Mouse (Mus musculus): ENCODE data around the gene Gm49395. TPM values are rescaled to one million over a fixed set of nuclear protein-coding genes. Genes with fewer than 3 reads are reported as not detected.

The Gm49395 gene
- total RNA-seq, 1 experiment from 2014 or later = 3.0 TPM

DNA sequence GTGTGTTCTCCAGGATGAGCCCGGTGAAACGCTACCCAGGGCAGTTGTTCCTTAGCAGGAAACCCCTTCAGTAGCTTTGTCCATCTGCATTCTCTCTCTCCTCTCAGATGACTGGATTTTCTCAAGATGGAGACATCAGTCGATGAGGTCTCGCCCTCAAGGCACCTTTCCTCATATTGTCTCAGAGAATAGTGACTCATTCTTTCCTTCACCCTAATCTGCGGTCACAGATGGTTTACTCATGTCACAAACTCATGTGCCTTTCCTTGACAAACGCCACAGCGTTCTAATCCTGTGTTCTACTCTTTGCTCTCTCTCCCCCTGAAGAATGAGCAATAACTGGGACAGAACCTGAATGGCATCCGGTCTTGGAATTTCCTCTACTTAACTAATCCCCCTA, 5.7 kb upstream of the Gm49395 start:
- ATAC-seq (replicated peaks in 1 of 2; ENCODE audit: insufficient read depth in 1 of 2, low FRiP score in 2 of 2, low TSS enrichment in 1 of 2, low read depth in 1 of 2, poor library complexity in 2 of 2, severe bottlenecking in 2 of 2) = no peak

DNA sequence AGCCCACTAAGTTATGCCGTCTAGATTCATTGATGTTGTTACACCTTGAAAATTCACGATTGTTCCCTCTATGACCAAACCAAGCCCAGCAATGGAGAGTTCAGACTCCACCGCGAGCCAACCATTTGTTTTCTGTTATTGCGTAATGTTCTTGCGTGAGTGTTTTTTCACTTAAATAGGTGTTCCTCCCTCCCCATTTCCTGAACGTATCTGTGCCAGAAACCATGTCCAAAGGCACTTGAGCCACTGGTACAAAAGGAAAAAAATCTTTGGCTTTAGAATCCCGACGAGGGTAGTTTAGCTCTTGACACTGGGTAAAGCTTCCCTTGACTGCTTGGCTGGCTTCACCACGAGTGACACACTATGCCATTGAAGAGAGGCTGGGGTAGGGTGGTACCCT, 4.5 kb upstream of the Gm49395 start:
- no peak for ATAC-seq (replicated peaks in 1 of 2; ENCODE audit: insufficient read depth in 1 of 2, low FRiP score in 2 of 2, low TSS enrichment in 1 of 2, low read depth in 1 of 2, poor library complexity in 2 of 2, severe bottlenecking in 2 of 2)

DNA sequence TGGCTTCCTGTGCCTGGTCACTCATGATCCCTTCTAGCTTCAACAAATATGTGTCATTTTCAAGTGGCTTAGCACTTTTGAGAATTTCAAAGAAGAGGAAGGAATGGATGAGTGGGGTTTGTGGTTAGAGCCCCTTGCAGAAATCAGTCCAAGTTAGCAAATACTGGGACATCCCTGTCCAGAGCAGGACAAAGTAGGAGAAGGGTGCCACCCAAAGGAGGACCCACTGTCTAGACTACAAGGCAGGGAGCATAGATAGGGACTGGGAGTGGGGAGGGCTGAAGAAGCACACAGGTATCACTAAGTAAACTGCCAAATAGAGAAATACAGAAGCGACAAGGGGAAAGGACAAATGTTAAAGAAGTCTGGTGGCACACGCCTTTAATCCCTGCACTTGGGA, 1.0 kb upstream of the Gm49395 start:
- no peak for ATAC-seq (replicated peaks in 1 of 2; ENCODE audit: insufficient read depth in 1 of 2, low FRiP score in 2 of 2, low TSS enrichment in 1 of 2, low read depth in 1 of 2, poor library complexity in 2 of 2, severe bottlenecking in 2 of 2)

DNA sequence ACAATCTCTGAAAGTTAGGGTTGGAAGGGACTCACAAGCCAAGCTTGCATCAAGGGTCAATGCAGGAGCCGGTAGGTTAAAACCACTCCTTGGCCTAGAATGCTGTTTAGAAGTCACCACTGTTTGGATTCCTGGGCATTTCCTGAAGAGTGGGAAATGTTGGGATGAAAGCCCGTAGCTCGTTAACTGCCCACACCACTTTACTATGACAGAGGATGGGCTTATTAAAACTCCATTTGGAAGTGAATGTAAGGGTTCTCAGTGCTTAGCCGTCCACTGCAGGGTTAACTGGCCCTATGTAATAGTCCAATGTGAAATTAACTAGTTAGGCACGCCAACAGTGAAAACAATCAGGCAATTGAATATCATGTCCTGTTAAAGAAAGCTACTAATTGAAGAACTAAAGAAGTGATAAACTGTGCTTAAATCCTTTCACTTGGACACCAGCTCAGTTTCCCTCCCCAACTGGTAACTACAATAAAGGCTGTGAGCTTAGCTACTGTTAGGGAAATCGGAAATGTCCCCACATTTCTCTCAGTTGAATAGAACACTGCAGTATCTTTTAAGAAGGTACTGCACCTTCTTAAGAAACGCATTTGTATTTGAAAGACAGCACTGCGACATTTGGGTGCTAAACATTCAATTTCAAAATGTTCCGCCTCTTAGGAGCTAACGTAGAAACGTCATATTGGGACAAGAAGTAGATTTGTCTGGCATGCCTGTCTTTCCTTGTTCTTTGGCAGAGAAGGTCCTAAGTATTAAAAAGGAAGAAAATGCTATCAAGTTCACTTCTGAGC, 1.1 kb downstream of the Gm49395 start:
- no peak for ATAC-seq (replicated peaks in 1 of 2; ENCODE audit: insufficient read depth in 1 of 2, low FRiP score in 2 of 2, low TSS enrichment in 1 of 2, low read depth in 1 of 2, poor library complexity in 2 of 2, severe bottlenecking in 2 of 2)

DNA sequence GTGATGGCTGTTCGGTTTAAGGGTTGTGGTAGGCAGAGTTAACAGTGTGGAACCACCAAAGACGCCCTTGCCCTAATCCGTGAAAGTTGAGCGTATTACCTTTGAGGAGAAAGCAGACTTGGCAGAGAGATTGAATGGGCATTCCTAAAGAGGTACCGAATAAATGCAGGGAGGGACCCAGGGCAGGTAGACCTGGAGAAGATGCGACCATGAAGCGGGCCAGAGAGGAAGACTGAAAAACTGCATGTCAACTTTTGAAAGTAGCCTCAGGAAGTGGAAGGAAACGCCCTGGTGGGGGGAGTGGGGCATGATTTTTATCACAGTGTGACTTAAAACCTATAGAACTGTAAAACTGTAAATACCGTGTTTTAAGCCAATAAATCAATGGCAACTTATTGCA, 2.3 kb downstream of the Gm49395 start:
- ATAC-seq (replicated peaks in 1 of 2; ENCODE audit: insufficient read depth in 1 of 2, low FRiP score in 2 of 2, low TSS enrichment in 1 of 2, low read depth in 1 of 2, poor library complexity in 2 of 2, severe bottlenecking in 2 of 2) = no peak

DNA sequence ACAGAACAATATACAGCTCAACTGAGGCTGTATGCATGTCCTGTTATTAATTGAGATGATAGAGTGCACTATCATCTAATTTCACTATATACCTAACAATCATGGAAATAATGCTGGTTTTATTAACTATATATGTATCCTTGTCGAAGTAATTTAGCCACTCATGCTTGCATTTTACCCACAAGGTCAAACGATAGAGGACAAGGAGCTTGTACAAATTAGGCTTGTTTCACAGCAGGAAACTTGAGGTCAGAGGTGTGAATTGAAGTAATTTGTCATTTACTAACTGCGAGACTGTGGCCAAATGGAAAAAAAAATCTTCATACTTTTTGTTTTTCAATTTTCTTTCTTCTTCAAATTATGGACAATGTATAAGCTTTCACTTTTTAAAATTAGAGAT, 3.5 kb downstream of the Gm49395 start:
- no peak for ATAC-seq (replicated peaks in 1 of 2; ENCODE audit: insufficient read depth in 1 of 2, low FRiP score in 2 of 2, low TSS enrichment in 1 of 2, low read depth in 1 of 2, poor library complexity in 2 of 2, severe bottlenecking in 2 of 2)

DNA sequence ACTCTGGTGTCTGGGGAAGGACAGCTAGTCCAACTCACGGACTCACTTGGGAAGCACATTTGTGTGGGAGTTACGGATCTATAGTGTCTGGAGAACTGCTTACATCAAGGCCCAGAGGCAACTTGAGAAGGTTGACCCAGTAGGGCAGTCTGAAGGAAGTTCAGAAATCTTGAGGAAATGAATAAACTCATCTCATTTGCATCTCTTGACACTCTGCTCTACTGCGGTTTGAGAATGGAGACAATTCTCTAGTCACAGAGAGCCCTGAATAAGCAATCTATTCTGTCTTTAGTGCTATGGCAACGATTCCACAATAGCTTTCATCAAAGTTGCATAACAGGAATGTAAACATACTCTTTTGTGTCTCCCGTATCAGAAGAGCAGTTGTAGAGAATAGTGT, 4.8 kb downstream of the Gm49395 start:
- no peak for ATAC-seq (replicated peaks in 1 of 2; ENCODE audit: insufficient read depth in 1 of 2, low FRiP score in 2 of 2, low TSS enrichment in 1 of 2, low read depth in 1 of 2, poor library complexity in 2 of 2, severe bottlenecking in 2 of 2)

DNA sequence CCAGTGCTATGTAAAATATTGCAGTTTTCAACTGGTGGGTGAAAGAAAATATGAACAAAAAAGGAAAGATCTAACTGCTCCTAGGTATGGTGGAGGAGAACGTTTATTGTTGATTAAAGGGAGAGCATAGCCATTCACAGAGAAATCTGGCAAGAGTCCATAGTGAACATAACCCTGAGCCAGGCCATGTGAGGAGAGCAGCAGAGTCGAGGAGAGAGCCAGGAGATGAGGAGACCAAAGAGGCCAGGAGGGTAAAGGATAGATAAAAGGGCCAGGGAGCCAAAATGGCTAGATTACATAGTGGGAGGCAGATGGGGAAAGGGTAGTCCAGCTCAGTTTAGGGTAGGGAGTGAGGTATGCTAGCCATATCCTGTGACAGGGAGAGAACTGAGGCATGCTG, 5.5 kb downstream of the Gm49395 start:
- no peak for ATAC-seq (replicated peaks in 1 of 2; ENCODE audit: insufficient read depth in 1 of 2, low FRiP score in 2 of 2, low TSS enrichment in 1 of 2, low read depth in 1 of 2, poor library complexity in 2 of 2, severe bottlenecking in 2 of 2)

DNA sequence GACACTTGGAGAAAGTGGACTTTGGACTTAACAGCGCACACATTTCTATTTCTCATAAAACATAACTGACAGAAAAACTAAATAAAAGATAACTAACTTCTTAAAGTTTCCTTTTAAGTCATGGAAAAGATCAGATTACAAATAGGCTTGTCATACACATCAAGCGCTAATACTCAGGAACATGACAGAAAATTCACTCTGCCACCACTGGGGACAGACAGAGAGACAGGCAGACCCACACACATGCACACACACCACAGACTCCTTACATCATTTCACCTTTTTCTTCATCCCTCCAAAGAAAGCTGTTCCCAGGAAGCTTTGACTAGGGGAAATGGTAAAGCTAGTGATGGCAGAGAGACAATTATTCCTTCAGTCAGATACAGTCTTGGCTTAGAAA, 6.3 kb downstream of the Gm49395 start:
- no peak; a peak in 1 of 4 replicates for ATAC-seq (replicated peaks in 1 of 2; ENCODE audit: insufficient read depth in 1 of 2, low FRiP score in 2 of 2, low TSS enrichment in 1 of 2, low read depth in 1 of 2, poor library complexity in 2 of 2, severe bottlenecking in 2 of 2)

DNA sequence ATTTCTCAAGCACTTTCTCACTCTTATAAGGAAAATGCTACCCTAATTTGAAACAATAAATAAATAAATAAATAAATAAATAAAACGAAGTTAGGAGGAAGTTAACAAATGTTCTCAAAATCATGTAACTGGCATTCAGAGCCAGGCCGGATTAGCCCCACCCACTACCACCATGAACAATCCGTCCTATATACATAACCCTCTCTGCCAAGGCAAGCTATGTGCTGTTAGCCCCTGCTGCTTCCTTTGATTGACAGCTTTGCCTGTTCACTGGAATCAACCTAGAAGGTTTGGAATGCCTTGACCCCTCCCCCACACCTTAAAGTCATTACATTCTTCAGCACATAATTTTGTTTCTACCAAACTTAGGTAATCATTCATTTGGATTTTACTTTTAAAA, 10.2 kb downstream of the Gm49395 start:
- no peak for ATAC-seq (replicated peaks in 1 of 2; ENCODE audit: insufficient read depth in 1 of 2, low FRiP score in 2 of 2, low TSS enrichment in 1 of 2, low read depth in 1 of 2, poor library complexity in 2 of 2, severe bottlenecking in 2 of 2)

DNA sequence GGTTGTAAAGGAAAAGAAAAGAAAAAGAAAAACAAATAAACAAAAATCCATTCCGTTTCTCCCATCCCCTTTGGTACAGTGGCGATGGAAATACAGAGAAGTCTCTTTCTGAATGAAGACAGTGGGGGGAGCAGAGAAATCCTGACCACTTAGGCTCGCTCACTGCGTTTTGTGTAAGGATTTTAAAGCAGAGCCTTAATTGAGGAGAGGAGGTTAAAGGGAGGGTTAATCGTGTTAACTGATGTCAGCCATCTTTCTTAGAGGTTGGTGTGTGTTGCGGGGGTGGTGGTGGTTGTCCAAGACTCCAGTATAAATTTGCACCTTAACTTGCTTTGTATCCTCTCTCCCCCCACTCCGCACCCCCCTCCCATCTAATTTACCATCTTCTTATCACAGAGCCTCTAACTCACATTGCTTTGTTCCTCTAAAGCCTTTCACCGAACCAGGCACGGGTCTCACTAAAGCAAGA, 10.7 kb downstream of the Gm49395 start:
- 0 out of 4 replicates have a peak, but pooled peaks of 1 of the 2 experiments have one; percentile 1 for ATAC-seq (replicated peaks in 1 of 2; ENCODE audit: insufficient read depth in 1 of 2, low FRiP score in 2 of 2, low TSS enrichment in 1 of 2, low read depth in 1 of 2, poor library complexity in 2 of 2, severe bottlenecking in 2 of 2)

DNA sequence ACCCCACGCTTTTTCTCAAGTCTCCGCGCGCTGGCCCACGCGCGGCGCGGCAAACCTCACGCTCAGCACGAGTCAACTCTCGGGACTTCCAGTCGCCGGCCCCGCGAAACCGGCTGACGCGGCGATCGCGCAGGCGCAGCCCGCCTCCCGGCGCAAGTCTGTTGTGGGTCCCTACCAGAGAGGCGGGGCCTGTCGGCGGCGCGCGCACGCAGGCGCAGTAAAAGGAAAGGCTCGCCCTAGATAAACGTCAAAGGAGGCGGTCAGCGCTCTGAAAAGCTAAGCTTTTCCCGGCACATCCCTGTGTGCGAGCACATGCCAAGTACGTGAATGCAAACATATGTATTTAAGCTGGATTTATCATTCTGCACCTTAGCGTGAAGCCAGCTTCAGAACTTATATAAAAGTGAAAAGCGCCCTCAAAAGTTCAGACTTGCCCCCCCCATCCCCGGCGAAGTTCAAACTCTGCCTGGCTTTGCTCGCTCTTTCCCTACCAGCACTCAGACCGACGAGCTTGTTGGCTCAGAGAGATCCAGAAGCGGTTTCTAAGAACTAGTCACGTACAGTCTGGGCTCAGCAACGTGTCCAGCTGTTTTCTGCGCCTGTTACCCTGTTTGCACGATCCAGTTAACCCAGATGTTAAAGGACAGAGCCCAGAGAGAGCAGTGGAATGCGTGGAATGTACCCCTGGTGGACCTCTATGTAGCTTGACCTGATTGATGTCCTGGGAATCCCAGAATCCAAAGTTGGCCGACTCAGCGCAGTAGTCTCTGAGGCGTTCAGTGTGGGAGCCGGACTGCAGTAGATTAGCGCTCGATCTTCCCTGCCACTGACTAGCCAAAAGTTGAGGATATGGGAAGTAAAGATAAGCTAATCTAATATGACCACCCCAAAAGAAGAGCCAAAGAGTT, 11.4 kb downstream of the Gm49395 start, which contains the start of gene Pelo:
Gene Pelo (minus strand): TSS at position 118 of the 908 bp plus-strand sequence.
- peak; percentile 82 to 83 for ATAC-seq (replicated peaks in 1 of 2; ENCODE audit: insufficient read depth in 1 of 2, low FRiP score in 2 of 2, low TSS enrichment in 1 of 2, low read depth in 1 of 2, poor library complexity in 2 of 2, severe bottlenecking in 2 of 2)

DNA sequence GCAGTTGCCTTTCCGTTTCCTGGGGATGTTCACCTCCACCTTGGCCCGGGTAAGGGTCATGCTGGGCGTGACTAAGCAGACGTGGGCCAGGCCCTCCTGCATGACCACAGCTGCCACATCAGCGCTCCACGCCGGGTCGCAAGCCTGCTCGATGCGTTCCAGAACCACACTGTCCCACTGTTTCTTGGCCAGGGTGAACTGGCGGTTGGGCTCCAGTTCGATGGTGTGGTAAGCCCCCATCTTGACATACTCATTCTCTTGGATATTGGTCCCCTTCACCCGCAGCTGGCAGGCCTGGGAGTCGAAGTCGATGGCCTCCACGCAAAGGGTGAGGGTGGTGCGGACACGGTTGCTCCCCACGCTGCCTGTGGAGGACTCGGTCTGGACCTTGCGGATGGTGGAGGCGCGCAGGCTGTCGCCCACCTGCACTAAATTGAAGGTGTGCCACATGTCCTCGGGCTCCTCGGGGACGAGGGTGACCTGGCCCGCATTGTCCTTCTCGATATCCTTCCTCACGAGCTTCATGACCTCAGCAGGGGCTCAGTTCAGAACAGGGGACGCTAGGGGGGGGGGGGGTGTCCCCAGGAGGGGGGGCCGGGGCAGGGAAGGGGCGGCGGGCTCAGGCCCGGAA, 12.2 kb downstream of the Gm49395 start:
- ATAC-seq (replicated peaks in 1 of 2; ENCODE audit: insufficient read depth in 1 of 2, low FRiP score in 2 of 2, low TSS enrichment in 1 of 2, low read depth in 1 of 2, poor library complexity in 2 of 2, severe bottlenecking in 2 of 2) = peak; percentile 57 to 58; a peak in 3 of 4 replicates

DNA sequence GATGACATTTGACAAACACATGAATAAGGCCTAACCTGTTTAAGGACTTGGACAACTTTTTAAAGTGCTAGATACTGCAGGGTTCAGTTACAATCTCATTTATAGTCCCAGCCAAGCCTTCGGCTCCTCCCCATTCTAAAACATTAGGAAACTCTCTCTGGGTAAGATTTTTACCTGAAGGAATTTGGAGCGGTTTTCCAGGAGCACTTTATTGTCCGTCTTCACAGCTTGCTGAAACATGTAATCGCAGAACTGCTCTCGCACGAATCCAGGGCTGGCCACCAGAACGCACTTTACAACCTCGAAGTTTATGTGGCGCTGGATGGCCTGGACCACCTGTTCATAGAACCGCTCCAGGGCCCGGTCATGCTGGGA, 12.7 kb downstream of the Gm49395 start:
- no peak; a peak in 1 of 4 replicates for ATAC-seq (replicated peaks in 1 of 2; ENCODE audit: insufficient read depth in 1 of 2, low FRiP score in 2 of 2, low TSS enrichment in 1 of 2, low read depth in 1 of 2, poor library complexity in 2 of 2, severe bottlenecking in 2 of 2)

DNA sequence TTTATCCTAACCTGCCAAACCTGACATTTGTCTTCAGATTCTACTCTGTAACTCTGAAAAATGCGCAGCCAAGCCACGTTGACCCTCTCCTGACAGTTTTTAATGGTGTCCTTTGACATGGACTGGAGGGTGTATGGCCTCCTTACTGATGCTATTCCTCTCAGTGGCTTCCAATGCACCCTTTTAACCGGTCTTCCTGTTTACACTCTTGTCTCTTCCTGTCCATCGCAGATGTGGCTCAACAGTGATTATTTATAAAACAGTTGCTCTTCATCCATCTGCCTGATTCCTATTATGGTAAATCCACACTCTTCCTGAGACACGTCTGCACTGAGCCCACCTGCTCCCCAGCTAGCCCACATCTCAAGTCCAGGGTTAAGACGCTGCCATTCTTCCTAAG, 15.7 kb downstream of the Gm49395 start:
- no peak for ATAC-seq (replicated peaks in 1 of 2; ENCODE audit: insufficient read depth in 1 of 2, low FRiP score in 2 of 2, low TSS enrichment in 1 of 2, low read depth in 1 of 2, poor library complexity in 2 of 2, severe bottlenecking in 2 of 2)

DNA sequence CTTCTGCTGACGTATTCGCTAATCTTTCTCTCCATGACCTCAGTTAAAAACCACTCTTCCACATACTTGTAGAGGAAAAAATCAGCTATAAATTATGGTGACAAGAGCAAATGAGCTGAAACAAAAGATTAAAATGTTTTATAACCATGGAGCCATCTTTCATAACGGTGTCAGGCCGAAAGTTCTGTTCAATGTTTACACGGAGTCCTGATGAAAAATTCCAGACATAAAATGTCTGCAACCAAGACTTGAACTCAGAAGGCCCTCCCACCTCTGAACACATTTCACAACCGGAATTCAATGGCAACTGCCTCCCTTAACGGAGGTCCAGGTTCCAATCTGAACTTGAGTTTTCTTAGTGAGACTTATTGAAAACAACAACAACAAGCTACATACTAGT, 19.4 kb downstream of the Gm49395 start:
- no peak for ATAC-seq (replicated peaks in 1 of 2; ENCODE audit: insufficient read depth in 1 of 2, low FRiP score in 2 of 2, low TSS enrichment in 1 of 2, low read depth in 1 of 2, poor library complexity in 2 of 2, severe bottlenecking in 2 of 2)

DNA sequence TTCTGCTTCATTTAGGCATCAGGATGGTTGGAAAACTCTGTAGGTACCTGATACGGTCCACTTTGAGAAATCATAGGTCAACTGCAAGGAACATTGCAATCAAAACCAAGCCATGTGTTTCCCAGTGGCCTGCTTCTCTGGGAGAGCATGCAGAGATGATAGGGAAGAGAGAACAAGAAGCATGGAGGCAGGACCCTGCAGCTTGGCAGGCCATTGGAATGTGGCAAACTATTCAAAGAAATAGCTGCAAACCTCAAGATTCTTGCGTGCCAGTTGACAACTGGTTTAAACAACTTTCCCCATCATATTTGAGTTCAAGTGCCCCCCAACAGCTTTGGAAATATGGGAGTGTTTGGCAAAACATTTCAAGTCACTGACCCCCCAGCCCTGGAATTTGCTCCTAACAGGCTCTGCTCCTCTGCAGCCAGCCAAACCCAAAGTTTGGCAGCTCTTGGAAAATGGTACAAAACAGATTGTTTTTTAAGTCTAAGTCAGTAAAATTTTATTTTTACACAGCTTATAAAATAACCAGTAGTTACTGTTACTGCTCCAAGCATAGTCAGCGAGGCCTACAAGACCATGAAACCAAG, 21.6 kb downstream of the Gm49395 start:
- ATAC-seq (replicated peaks in 1 of 2; ENCODE audit: insufficient read depth in 1 of 2, low FRiP score in 2 of 2, low TSS enrichment in 1 of 2, low read depth in 1 of 2, poor library complexity in 2 of 2, severe bottlenecking in 2 of 2) = no peak

Data from hematopoietic stem cell, adult 5-6 weeks (primary cell).